Mouse (Mus musculus) MEL (cell line): ENCODE measurements around the gene Dcaf17. TPM values are rescaled to one million over a fixed set of nuclear protein-coding genes. Genes with fewer than 3 reads are reported as not detected.

Source experiments
- DNase-seq: peaks from one replicate; pipeline ENCODE4 v3.0.0; 2011; ENCODE audit warnings: low read depth, low spot score
- H3K27ac ChIP-seq: 2 replicates; pipeline ENCODE4 v1.5.1; 2012; ENCODE audit warnings: low read depth, mild to moderate bottlenecking, control low read depth, low read length, moderate library complexity; ENCODE audit not compliant: control insufficient read depth
- H3K27me3 ChIP-seq, 2 experiments: fragments of 150-350 bp in 1 of 2; sonication (generic) in 1 of 2; 2 replicates each; pipeline ENCODE4 v1.6.1; 2012; ENCODE audit warnings: low read length in 2 of 2, mild to moderate bottlenecking in 2 of 2, improper control_type of control experiment in 1 of 2, moderate library complexity in 1 of 2; ENCODE audit not compliant: insufficient read depth in 2 of 2, control insufficient read depth in 1 of 2
- H3K36me3 ChIP-seq, 2 experiments: 2 replicates each; pipeline ENCODE4 v1.6.1; 2012 to 2014; ENCODE audit warnings: low read length in 2 of 2, improper control_type of control experiment in 1 of 2, inconsistent platforms in 1 of 2, mild to moderate bottlenecking in 1 of 2; ENCODE audit not compliant: insufficient read depth in 2 of 2, control insufficient read depth in 1 of 2
- H3K4me1 ChIP-seq, 2 experiments: fragments of 150-350 bp in 1 of 2; sonication (generic) in 1 of 2; 2 replicates each; pipeline ENCODE4 v1.6.1; 2012; ENCODE audit warnings: low read length in 2 of 2, improper control_type of control experiment in 1 of 2, mild to moderate bottlenecking in 1 of 2; ENCODE audit not compliant: insufficient read depth in 2 of 2, control insufficient read depth in 1 of 2
- H3K4me3 ChIP-seq, 2 experiments: fragments of 150-350 bp in 1 of 2; sonication (generic) in 1 of 2; 2 replicates each; pipeline ENCODE4 v1.5.1; 2012; ENCODE audit warnings: low read depth in 2 of 2, low read length in 2 of 2, mild to moderate bottlenecking in 2 of 2, moderate library complexity in 2 of 2, control low read depth in 1 of 2, improper control_type of control experiment in 1 of 2; ENCODE audit not compliant: control insufficient read depth in 1 of 2, insufficient read depth in 1 of 2
- H3K79me2 ChIP-seq: 2 replicates; pipeline ENCODE4 v1.6.1; 2012; ENCODE audit warnings: mild to moderate bottlenecking, low read length, moderate library complexity; ENCODE audit not compliant: control insufficient read depth, poor library complexity, insufficient read depth
- H3K9ac ChIP-seq: 2 replicates; pipeline ENCODE4 v1.6.1; 2012; ENCODE audit warnings: low read depth, mild to moderate bottlenecking, control low read depth, low read length, moderate library complexity; ENCODE audit not compliant: control insufficient read depth, poor library complexity, severe bottlenecking
- H3K9me3 ChIP-seq: fragments of 150-350 bp; sonication (generic); replicated peaks from 2 replicates; pipeline ENCODE4 v1.6.1; 2012; ENCODE audit warnings: mild to moderate bottlenecking, low read length, improper control_type of control experiment, moderate library complexity; ENCODE audit not compliant: insufficient read depth
- BHLHE40 ChIP-seq: IDR thresholded peaks from 2 replicates; pipeline ENCODE4 v1.6.1; 2012; ENCODE audit warnings: low read depth, mild to moderate bottlenecking, inconsistent platforms, low read length, improper control_type of control experiment, borderline replicate concordance
- CTCF ChIP-seq, 3 experiments: IDR thresholded peaks in 2 of 3; conservative IDR thresholded peaks in 1 of 3; 2 replicates each; pipeline ENCODE4 v1.5.1; 2011 to 2012; ENCODE audit warnings: low read length in 3 of 3, low read depth in 2 of 3, mild to moderate bottlenecking in 2 of 3, improper control_type of control experiment in 1 of 3, inconsistent platforms in 1 of 3, mixed read lengths in 1 of 3, moderate library complexity in 1 of 3; ENCODE audit not compliant: control insufficient read depth in 1 of 3, insufficient read depth in 1 of 3, poor library complexity in 1 of 3, severe bottlenecking in 1 of 3
- ETS1 ChIP-seq: IDR thresholded peaks from 2 replicates; pipeline ENCODE4 v1.6.1; 2012; ENCODE audit warnings: low read depth, mild to moderate bottlenecking, inconsistent platforms, low read length, improper control_type of control experiment, moderate library complexity
- GATA1 ChIP-seq: IDR thresholded peaks from 2 replicates; pipeline ENCODE4 v1.6.1; 2011; ENCODE audit warnings: low read depth, low read length, improper control_type of control experiment
- JUND ChIP-seq: IDR thresholded peaks from 2 replicates; pipeline ENCODE4 v1.6.1; 2011; ENCODE audit warnings: low read depth, mild to moderate bottlenecking, improper control_type of control experiment, low read length
- KAT2A ChIP-seq: conservative IDR thresholded peaks from 2 replicates; pipeline ENCODE4 v1.6.1; 2012; ENCODE audit warnings: low read depth, low read length, improper control_type of control experiment, inconsistent platforms
- MAFK ChIP-seq: IDR thresholded peaks from 2 replicates; pipeline ENCODE4 v1.6.1; 2011; ENCODE audit warnings: low read depth, mild to moderate bottlenecking, low read length, improper control_type of control experiment, borderline replicate concordance
- MEF2A ChIP-seq: IDR thresholded peaks from 2 replicates; pipeline ENCODE4 v1.6.1; 2014; ENCODE audit warnings: low read depth, mild to moderate bottlenecking, inconsistent platforms, low read length, improper control_type of control experiment; ENCODE audit not compliant: poor library complexity, insufficient replicate concordance, severe bottlenecking; ENCODE audit errors: extremely low read depth
- MXI1 ChIP-seq: IDR thresholded peaks from 2 replicates; pipeline ENCODE4 v1.6.1; 2011; ENCODE audit warnings: mild to moderate bottlenecking, low read depth, low read length, improper control_type of control experiment
- MYC ChIP-seq: IDR thresholded peaks from 2 replicates; pipeline ENCODE4 v1.6.1; 2011; ENCODE audit warnings: low read depth, mild to moderate bottlenecking, low read length, improper control_type of control experiment, moderate library complexity
- NELFE ChIP-seq: IDR thresholded peaks from 2 replicates; pipeline ENCODE4 v1.6.1; 2011; ENCODE audit warnings: low read depth, low read length, improper control_type of control experiment
- NRF1 ChIP-seq: IDR thresholded peaks from 2 replicates; pipeline ENCODE4 v1.6.1; 2014; ENCODE audit warnings: low read depth, mild to moderate bottlenecking, inconsistent platforms, low read length, improper control_type of control experiment, moderate library complexity; ENCODE audit not compliant: poor library complexity, insufficient read depth, severe bottlenecking
- POLR2A ChIP-seq, 2 experiments: IDR thresholded peaks; 2 replicates each; pipeline ENCODE4 v1.6.1; 2011 to 2012; ENCODE audit warnings: low read length in 2 of 2, mild to moderate bottlenecking in 2 of 2, control low read depth in 1 of 2, improper control_type of control experiment in 1 of 2, low read depth in 1 of 2, moderate library complexity in 1 of 2; ENCODE audit not compliant: control insufficient read depth in 1 of 2, insufficient read depth in 1 of 2, poor library complexity in 1 of 2
- POLR2AphosphoS2 ChIP-seq: IDR thresholded peaks from 2 replicates; pipeline ENCODE4 v1.6.1; 2011; ENCODE audit warnings: low read length, improper control_type of control experiment
- SIN3A ChIP-seq: IDR thresholded peaks from 2 replicates; pipeline ENCODE4 v1.6.1; 2012; ENCODE audit warnings: low read length, improper control_type of control experiment, inconsistent platforms
- SMC3 ChIP-seq: IDR thresholded peaks from 2 replicates; pipeline ENCODE4 v1.6.1; 2011; ENCODE audit warnings: low read depth, low read length, improper control_type of control experiment
- TBP ChIP-seq: IDR thresholded peaks from 2 replicates; pipeline ENCODE4 v1.8.0; 2011; ENCODE audit warnings: low read depth, low read length, improper control_type of control experiment
- USF1 ChIP-seq: IDR thresholded peaks from 2 replicates; pipeline ENCODE4 v1.6.1; 2014; ENCODE audit warnings: low read depth, mild to moderate bottlenecking, inconsistent platforms, low read length, improper control_type of control experiment, moderate library complexity
- ZC3H11A ChIP-seq: IDR thresholded peaks from 2 replicates; pipeline ENCODE4 v1.6.1; 2012; ENCODE audit warnings: low read depth, mild to moderate bottlenecking, inconsistent platforms, low read length, improper control_type of control experiment
- ZKSCAN1 ChIP-seq: IDR thresholded peaks from 2 replicates; pipeline ENCODE4 v1.6.1; 2012; ENCODE audit warnings: low read depth, mild to moderate bottlenecking, inconsistent platforms, low read length, improper control_type of control experiment, moderate library complexity
- ZNF384 ChIP-seq: IDR thresholded peaks from 2 replicates; pipeline ENCODE4 v1.6.1; 2012; ENCODE audit warnings: low read depth, mild to moderate bottlenecking, inconsistent platforms, low read length, improper control_type of control experiment
- polyA plus RNA-seq, 2 experiments: library from polyadenylated mRNA; stranded (reverse) in 1 of 2; unstranded in 1 of 2; fragments of >175 nt in 1 of 2; fragments of >200 nt in 1 of 2; gene quantifications; 2 replicates each; pipeline versions ENCODE4 v1.2.1 to v1.2.4; 2012; ENCODE audit warnings: low replicate concordance in 2 of 2, low read depth in 1 of 2; ENCODE audit not compliant: insufficient read length in 2 of 2, insufficient read depth in 1 of 2, missing spikeins in 1 of 2
- total RNA-seq: library from RNA; depleted of rRNA; stranded (reverse); fragments of 300-350 nt; gene quantifications from 2 replicates; pipeline ENCODE4 v1.2.3, GENCODE M21; 2012

Gene Dcaf17
- total and polyA plus RNA-seq, 3 experiments: 15.1 to 16.3 TPM; not detected in 1

DNA sequence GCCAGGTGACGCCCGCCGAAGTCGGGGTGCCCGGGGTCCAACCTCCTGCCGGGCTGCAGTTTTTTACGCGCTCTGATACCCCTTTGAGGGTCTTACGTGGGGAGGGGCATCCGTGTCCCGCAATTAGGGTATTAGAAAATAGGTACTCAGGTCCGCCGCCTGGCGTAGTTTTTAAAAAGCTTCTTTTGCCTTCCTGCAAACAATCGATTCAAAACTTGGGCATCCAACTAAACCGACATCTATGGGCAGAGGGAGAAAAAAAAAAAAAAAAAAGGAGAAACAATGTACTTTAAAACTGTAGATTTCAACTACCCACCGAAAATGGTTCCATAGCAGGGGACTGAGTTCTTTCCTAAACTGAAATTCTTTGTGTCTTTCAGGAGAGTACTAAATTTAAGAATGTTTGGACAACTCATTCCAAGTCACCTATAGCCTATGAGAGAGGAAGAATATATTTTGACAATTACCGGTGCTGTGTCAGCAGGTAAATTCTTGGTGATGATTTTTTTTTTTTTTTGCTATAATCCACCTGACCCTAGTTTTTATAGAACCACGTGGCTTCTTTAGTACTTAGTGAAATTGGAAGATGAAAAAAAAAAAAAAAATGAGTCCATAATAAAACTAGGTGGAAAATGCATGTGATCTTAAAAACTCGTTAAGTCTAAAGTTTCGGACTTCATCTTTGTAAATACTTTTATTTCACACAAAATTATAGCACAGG, 1.1 kb downstream of the Dcaf17 start (continued):
- TF ChIP-seq CTCF (IDR thresholded peaks at IDR 0.05 in 2 of 3, conservative IDR thresholded peaks at IDR 0.05 in 1 of 3; ENCODE audit: control insufficient read depth in 1 of 3, insufficient read depth in 1 of 3, low read depth in 2 of 3, low read length in 3 of 3, poor library complexity in 1 of 3, severe bottlenecking in 1 of 3): peak in 1 of 3 experiments; percentile 27; a peak in 2 of 6 replicates
- no peak for TF ChIP-seq GATA1
- TF ChIP-seq MXI1: no peak; the same call in none of the 2 replicates
- peak; percentile 37; the same call in 1 of the 2 replicates for TF ChIP-seq ZC3H11A
- TF ChIP-seq TBP: no peak
- no peak for TF ChIP-seq JUND
- no peak for TF ChIP-seq KAT2A
- TF ChIP-seq MAFK: no peak
- 0 out of 2 replicates have a peak, but pooled peaks have one; percentile 21 for TF ChIP-seq BHLHE40
- no peak for TF ChIP-seq ZKSCAN1
- TF ChIP-seq SMC3: peak; percentile 37; the same call in 1 of the 2 replicates
- TF ChIP-seq MEF2A: no peak
- no peak for TF ChIP-seq NELFE
- no peak; the same call in 1 of the 2 replicates for TF ChIP-seq SIN3A
- 0 out of 4 replicates have a peak, but pooled peaks of 1 of the 2 experiments have one; percentile 45 for TF ChIP-seq POLR2A (IDR thresholded peaks at IDR 0.05; ENCODE audit: control insufficient read depth in 1 of 2, insufficient read depth in 1 of 2, low read depth in 1 of 2, low read length in 2 of 2, poor library complexity in 1 of 2)
- TF ChIP-seq MYC: peak; percentile 82; the same call in 1 of the 2 replicates

DNA sequence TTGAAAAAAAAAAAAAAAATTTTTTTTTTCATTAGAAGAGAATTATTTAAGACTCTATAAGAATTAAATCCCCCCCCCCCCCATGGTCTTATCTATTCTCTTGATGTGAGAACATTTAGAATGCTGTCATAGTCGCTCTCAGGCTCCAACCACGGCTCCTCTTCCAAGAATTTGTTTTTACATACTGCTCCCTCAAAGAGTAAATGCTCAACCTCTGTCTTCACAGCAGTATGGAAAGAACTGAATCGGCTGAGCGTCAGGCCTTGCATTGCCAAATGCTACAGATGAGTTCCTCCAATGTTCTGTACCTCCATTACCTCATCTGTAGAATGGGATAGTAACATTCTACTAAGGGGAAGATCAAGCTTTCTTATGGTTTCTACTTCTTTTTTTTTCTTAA, 16.5 kb downstream of the Dcaf17 start:
- H3K36me3 ChIP-seq: peaks cover 0 to 17% of the 10 kb centered on the region in 2 experiments; a peak in 3 of 4 replicates
- H3K27ac ChIP-seq: no peak overlapping the region
- DNase-seq: no peak
- peaks cover 0 to 10% of the 10 kb centered on the region in 2 experiments; a peak in 2 of 4 replicates for H3K4me1 ChIP-seq
- no peaks in the 10 kb centered on the region for H3K9me3 ChIP-seq
- TF ChIP-seq POLR2AphosphoS2 (no peak), ZKSCAN1 (no peak), USF1 (no peak), JUND (no peak), KAT2A (no peak), CTCF (IDR thresholded peaks at IDR 0.05 in 2 of 3, conservative IDR thresholded peaks at IDR 0.05 in 1 of 3; ENCODE audit: control insufficient read depth in 1 of 3, insufficient read depth in 1 of 3, low read depth in 2 of 3, low read length in 3 of 3, poor library complexity in 1 of 3, severe bottlenecking in 1 of 3) (no peak), NRF1 (no peak), POLR2A (IDR thresholded peaks at IDR 0.05; ENCODE audit: control insufficient read depth in 1 of 2, insufficient read depth in 1 of 2, low read depth in 1 of 2, low read length in 2 of 2, poor library complexity in 1 of 2) (no peak), ZNF384 (no peak), ZC3H11A (no peak), MXI1 (no peak), ETS1 (no peak)
- H3K27me3 ChIP-seq: no peaks in the 10 kb centered on the region
- no peaks in the 10 kb centered on the region for H3K79me2 ChIP-seq
- H3K9ac ChIP-seq: no peak overlapping the region
- no peak overlapping the region for H3K4me3 ChIP-seq
